Mouse (Mus musculus): ENCODE results near the gene Dhx37. TPM values are rescaled to one million over a fixed set of nuclear protein-coding genes. Genes with fewer than 3 reads are reported as not detected.
A peak's percentile ranks its signal among the peaks of the same experiment; 100 is the strongest.

Gene Dhx37
- polyA plus RNA-seq, 1 experiment, result 13.2 TPM

DNA sequence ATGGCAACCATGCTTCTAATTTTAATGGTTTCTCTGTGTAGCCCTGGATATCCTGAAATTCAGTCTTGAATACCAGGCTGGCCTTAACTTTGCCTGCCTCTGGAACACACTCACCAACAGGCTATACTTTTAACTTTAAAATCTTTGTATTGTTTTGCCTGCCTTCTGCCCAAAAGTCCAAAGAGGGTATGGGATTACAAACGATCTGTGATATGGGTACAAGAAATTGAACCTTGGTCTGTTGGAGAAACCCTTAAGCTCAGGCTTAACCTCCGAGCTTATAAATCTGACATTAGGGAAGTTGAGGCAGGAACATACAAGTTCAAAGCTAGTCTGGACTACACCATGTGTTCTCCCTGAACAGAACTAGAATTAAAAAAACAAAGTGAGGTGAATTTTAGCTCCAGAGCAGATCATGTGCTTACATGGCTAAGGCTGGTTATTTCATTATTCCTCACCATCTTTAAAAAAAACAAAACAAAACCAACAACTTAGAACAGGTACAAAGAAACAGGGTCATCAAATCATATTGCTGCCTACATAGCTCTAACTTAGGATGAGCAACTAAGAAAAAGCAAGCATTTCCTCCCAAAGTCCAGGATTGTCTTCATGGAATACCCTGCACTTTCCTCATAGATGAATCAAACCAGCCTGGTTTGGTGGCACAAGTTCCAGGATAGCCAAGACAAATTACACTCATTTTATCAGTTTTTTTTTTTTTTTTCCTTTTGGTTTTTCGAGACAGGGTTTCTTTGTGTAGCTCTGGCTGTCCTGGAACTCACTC lies 50.1 kb downstream of the Dhx37 start:
- H3K27me3 ChIP-seq (ENCODE audit: control insufficient read depth, insufficient read depth, low read length), result no peaks in the 10 kb centered on the region
- 25% methylated on average over 3 of the region's 3 CpGs for WGBS
- peaks cover 26% of the 10 kb centered on the region for H3K36me3 ChIP-seq (ENCODE audit: control insufficient read depth, insufficient read depth, low read length)
- H3K4me3 ChIP-seq (ENCODE audit: low read depth, low read length), result no peak overlapping the region
- TF ChIP-seq CTCF (IDR thresholded peaks at IDR 0.05; ENCODE audit: extremely low read depth, insufficient read length, insufficient replicate concordance, low read depth, low read length) (no peak), POLR2A (IDR thresholded peaks at IDR 0.05; ENCODE audit: low read depth, low read length) (no peak)
- peaks cover 4% of the 10 kb centered on the region; the same call in 1 of the 2 replicates for H3K4me1 ChIP-seq (ENCODE audit: control insufficient read depth, insufficient read depth, insufficient read length, low read length)
- no peak overlapping the region for H3K27ac ChIP-seq (ENCODE audit: insufficient read depth, low read depth, low read length)

DNA sequence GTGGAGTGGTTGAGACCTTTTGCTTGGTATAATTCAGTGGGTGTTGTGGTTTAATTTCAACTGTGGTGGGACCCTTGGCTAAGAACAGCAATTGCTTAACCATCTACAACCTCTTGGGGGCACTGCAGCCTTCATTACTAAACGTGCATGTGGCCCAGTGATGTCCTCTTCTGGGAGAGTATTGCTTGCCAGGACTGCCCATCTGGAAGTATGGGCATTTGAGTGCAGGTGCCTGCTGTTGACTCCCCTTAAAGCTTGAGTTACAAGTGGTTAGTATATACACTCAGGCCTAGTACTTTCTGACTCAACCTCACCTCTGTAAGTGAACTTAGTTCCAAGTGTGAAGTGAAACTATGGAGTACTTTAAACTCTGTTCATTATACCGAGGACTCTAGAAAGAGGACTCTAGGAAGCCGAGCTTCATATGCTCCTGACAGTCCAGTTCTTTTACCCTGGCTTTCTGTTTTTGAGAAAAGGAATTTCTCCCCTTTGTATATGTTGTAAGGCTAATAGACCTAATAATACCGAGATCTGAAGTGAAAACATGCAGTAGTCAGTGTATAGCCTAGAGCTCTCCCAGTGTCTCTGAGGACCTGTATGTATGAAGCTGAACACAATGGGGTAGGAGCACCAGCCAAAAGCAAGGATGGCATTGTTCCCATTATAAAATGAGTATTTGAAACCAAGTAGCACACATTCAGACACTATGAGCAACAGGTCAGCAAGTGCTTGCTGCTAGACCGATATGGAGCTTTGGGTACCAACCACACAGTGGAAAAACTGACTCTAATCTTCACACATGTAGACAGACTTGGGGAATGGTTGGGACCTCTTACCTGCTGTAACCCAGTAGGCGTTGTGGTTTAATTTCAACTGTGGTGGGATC lies 51.0 kb downstream of the Dhx37 start:
- 24% methylated on average over 6 of the region's 6 CpGs for WGBS
- Histone ChIP-seq H3K27ac (ENCODE audit: insufficient read depth, low read depth, low read length) (no peak overlapping the region), H3K27me3 (ENCODE audit: control insufficient read depth, insufficient read depth, low read length) (no peaks in the 10 kb centered on the region), H3K4me3 (ENCODE audit: low read depth, low read length) (no peak overlapping the region), H3K4me1 (ENCODE audit: control insufficient read depth, insufficient read depth, insufficient read length, low read length) (peaks cover 4% of the 10 kb centered on the region; the same call in 1 of the 2 replicates), H3K36me3 (ENCODE audit: control insufficient read depth, insufficient read depth, low read length) (peaks cover 18% of the 10 kb centered on the region)
- TF ChIP-seq CTCF (IDR thresholded peaks at IDR 0.05; ENCODE audit: extremely low read depth, insufficient read length, insufficient replicate concordance, low read depth, low read length), result peak; percentile 60; the same call in 1 of the 2 replicates
- no peak for TF ChIP-seq POLR2A (IDR thresholded peaks at IDR 0.05; ENCODE audit: low read depth, low read length)

DNA sequence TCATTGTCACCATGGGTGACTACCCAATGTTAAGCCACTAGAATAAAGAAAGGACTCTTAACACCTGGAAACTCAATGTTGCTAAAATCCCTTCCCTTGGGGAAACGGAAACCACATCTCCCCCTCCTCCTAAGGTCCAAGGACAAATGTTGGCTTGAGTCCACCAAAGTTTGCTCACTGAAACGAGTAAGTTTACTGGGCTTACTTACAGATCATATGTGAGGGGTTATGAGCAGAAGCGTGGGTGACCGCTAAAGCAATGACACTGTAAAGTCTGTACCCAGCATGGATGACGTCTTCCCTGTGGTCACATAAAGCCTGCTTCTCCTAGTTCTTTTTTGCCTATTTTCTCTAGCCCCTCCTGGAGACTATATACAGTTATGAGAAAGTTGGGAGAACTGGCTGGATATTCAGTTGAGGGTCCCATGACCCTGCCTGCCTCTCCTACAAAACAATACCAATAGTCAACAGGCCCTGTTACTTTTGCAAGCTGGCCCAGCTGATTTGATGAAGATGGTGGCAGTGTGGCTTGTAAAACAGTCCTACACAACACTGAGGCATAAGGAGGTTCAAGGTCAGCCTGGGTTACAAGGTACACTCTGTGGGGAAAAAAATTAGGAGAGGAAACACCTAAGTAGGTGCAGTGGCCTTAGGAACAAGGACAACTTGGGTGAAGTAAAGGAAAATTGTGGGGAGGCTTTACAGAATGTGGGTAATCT lies 51.8 kb downstream of the Dhx37 start:
- WGBS, result 62% methylated on average over 5 of the region's 5 CpGs
- no peak overlapping the region for H3K4me3 ChIP-seq (ENCODE audit: low read depth, low read length)
- peaks cover 4% of the 10 kb centered on the region; the same call in 1 of the 2 replicates for H3K4me1 ChIP-seq (ENCODE audit: control insufficient read depth, insufficient read depth, insufficient read length, low read length)
- H3K27ac ChIP-seq (ENCODE audit: insufficient read depth, low read depth, low read length), result no peak overlapping the region
- no peaks in the 10 kb centered on the region for H3K27me3 ChIP-seq (ENCODE audit: control insufficient read depth, insufficient read depth, low read length)
- TF ChIP-seq CTCF (IDR thresholded peaks at IDR 0.05; ENCODE audit: extremely low read depth, insufficient read length, insufficient replicate concordance, low read depth, low read length) (no peak), POLR2A (IDR thresholded peaks at IDR 0.05; ENCODE audit: low read depth, low read length) (no peak)
- H3K36me3 ChIP-seq (ENCODE audit: control insufficient read depth, insufficient read depth, low read length), result peaks cover 18% of the 10 kb centered on the region

DNA sequence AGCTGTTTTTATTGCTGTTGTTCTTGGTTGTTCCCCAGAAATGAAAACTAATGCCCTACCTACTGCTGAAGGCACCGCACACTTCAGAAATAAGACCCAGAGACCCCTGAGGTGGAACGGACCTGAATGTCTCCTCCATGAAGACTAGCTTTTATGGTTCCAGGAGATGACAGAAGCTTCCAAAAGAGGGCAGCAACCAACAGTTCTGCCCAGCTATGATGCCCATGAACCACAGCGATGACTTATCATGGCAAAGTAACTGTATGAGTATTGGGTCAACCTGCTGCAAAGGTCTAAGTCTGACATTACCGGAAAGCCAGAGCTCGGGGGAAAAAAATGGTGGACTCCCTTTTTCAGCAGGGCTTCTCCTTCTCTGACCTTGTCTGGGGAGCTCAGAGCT lies 55.0 kb downstream of the Dhx37 start:
- no peaks in the 10 kb centered on the region; the same call in 1 of the 2 replicates for H3K4me1 ChIP-seq (ENCODE audit: control insufficient read depth, insufficient read depth, insufficient read length, low read length)
- no peak for TF ChIP-seq POLR2A (IDR thresholded peaks at IDR 0.05; ENCODE audit: low read depth, low read length)
- TF ChIP-seq CTCF (IDR thresholded peaks at IDR 0.05; ENCODE audit: extremely low read depth, insufficient read length, insufficient replicate concordance, low read depth, low read length), result no peak
- no peak overlapping the region for H3K27ac ChIP-seq (ENCODE audit: insufficient read depth, low read depth, low read length)
- no peaks in the 10 kb centered on the region for H3K27me3 ChIP-seq (ENCODE audit: control insufficient read depth, insufficient read depth, low read length)
- WGBS, result 73% methylated on average over 5 of the region's 5 CpGs
- no peak overlapping the region for H3K4me3 ChIP-seq (ENCODE audit: low read depth, low read length)
- H3K36me3 ChIP-seq (ENCODE audit: control insufficient read depth, insufficient read depth, low read length), result 0 out of 2 replicates have a peak, but pooled peaks cover 1% of the 10 kb centered on the region

- Histone ChIP-seq H3K27ac (ENCODE audit: insufficient read depth, low read depth, low read length) (no peak overlapping the region), H3K27me3 (ENCODE audit: control insufficient read depth, insufficient read depth, low read length) (no peaks in the 10 kb centered on the region), H3K4me1 (ENCODE audit: control insufficient read depth, insufficient read depth, insufficient read length, low read length) (no peaks in the 10 kb centered on the region), H3K36me3 (ENCODE audit: control insufficient read depth, insufficient read depth, low read length) (no peaks in the 10 kb centered on the region), H3K4me3 (ENCODE audit: low read depth, low read length) (no peak overlapping the region)
- TF ChIP-seq CTCF (IDR thresholded peaks at IDR 0.05; ENCODE audit: extremely low read depth, insufficient read length, insufficient replicate concordance, low read depth, low read length) (no peak), POLR2A (IDR thresholded peaks at IDR 0.05; ENCODE audit: low read depth, low read length) (no peak)
- 73% methylated on average over 7 of the region's 7 CpGs for WGBS
These were observed 56.7 kb downstream of the Dhx37 start for GRCm38 (mm10) chr5:125377214-125377613.

DNA sequence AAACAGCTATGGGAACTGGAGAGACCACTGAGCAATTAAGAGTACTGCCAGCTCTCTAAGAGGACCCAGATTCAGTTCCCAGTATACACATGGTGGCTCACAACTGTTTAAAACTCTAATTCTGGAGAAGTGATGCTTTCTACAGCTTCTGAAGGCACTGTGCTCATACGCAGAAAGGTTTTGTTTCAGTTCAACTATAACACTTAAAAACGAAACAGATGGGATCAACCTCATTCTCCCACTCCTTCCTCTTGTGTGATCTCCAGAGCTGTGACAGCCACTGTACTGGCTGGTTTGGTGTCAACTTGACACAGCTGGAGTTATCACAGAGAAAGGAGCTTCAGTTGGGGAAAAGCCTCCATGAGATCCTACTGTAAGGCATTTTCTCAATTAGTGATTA lies 58.0 kb downstream of the Dhx37 start:
- TF ChIP-seq CTCF (IDR thresholded peaks at IDR 0.05; ENCODE audit: extremely low read depth, insufficient read length, insufficient replicate concordance, low read depth, low read length), result no peak
- no peak for TF ChIP-seq POLR2A (IDR thresholded peaks at IDR 0.05; ENCODE audit: low read depth, low read length)
- 73% methylated on average over 2 of the region's 2 CpGs for WGBS
- no peaks in the 10 kb centered on the region for H3K27me3 ChIP-seq (ENCODE audit: control insufficient read depth, insufficient read depth, low read length)

More for the DNA sequence above, 58.0 kb downstream of the Dhx37 start:
- H3K4me1 ChIP-seq (ENCODE audit: control insufficient read depth, insufficient read depth, insufficient read length, low read length), result no peaks in the 10 kb centered on the region
- no peak overlapping the region for H3K27ac ChIP-seq (ENCODE audit: insufficient read depth, low read depth, low read length)
- no peaks in the 10 kb centered on the region for H3K36me3 ChIP-seq (ENCODE audit: control insufficient read depth, insufficient read depth, low read length)
- H3K4me3 ChIP-seq (ENCODE audit: low read depth, low read length), result no peak overlapping the region
